Mouse (Mus musculus): Measurements from ENCODE around the gene Idh3a. TPM values are rescaled to one million over a fixed set of nuclear protein-coding genes. Genes with fewer than 3 reads are reported as not detected.

Idh3a gene
- polyA plus RNA-seq, 1 experiment from 2014 or later, result 108 TPM

- Histone ChIP-seq H3K27ac (no peak overlapping the region), H3K36me3 (no peaks in the 10 kb centered on the region), H3K4me3 (no peak overlapping the region), H3K4me1 (replicated peaks) (0 out of 2 replicates have a peak, but pooled peaks cover 3% of the 10 kb centered on the region), H3K27me3 (ENCODE audit: insufficient read depth, poor library complexity, severe bottlenecking) (no peaks in the 10 kb centered on the region), H3K9me3 (no peaks in the 10 kb centered on the region)
- 81% methylated on average over 3 of the region's 3 CpGs for WGBS
- DNase-seq (ENCODE audit: low spot score), result no peak
Observed at GRCm38 (mm10) chr9:54641548-54641947, 55.4 kb downstream of the Idh3a start.

- Histone ChIP-seq H3K9me3 (no peaks in the 10 kb centered on the region), H3K27me3 (ENCODE audit: insufficient read depth, poor library complexity, severe bottlenecking) (no peaks in the 10 kb centered on the region), H3K4me3 (no peak overlapping the region), H3K36me3 (no peaks in the 10 kb centered on the region), H3K4me1 (replicated peaks) (0 out of 2 replicates have a peak, but pooled peaks cover 3% of the 10 kb centered on the region), H3K27ac (no peak overlapping the region)
- no peak for DNase-seq (ENCODE audit: low spot score)
- 88% methylated on average over 2 of the region's 2 CpGs for WGBS
Observed at GRCm38 (mm10) chr9:54642149-54642548, 56.0 kb downstream of the Idh3a start.

- no peaks in the 10 kb centered on the region for H3K27me3 ChIP-seq (ENCODE audit: insufficient read depth, poor library complexity, severe bottlenecking)
- H3K36me3 ChIP-seq, result no peaks in the 10 kb centered on the region
- no peaks in the 10 kb centered on the region for H3K9me3 ChIP-seq
- no peak overlapping the region for H3K27ac ChIP-seq
- 0 out of 2 replicates have a peak, but pooled peaks cover 3% of the 10 kb centered on the region for H3K4me1 ChIP-seq (replicated peaks)
- DNase-seq (ENCODE audit: low spot score), result no peak
- 84% methylated on average over 4 of the region's 4 CpGs for WGBS
- H3K4me3 ChIP-seq, result no peak overlapping the region
Observed at GRCm38 (mm10) chr9:54642556-54642955, 56.4 kb downstream of the Idh3a start.

- no peak for DNase-seq (ENCODE audit: low spot score)
- H3K36me3 ChIP-seq, result no peaks in the 10 kb centered on the region
- no peak overlapping the region for H3K4me3 ChIP-seq
- no peak overlapping the region for H3K27ac ChIP-seq
- WGBS, result 88% methylated on average over 7 of the region's 7 CpGs
- H3K4me1 ChIP-seq (replicated peaks), result 0 out of 2 replicates have a peak, but pooled peaks cover 3% of the 10 kb centered on the region
- no peaks in the 10 kb centered on the region for H3K27me3 ChIP-seq (ENCODE audit: insufficient read depth, poor library complexity, severe bottlenecking)
- H3K9me3 ChIP-seq, result no peaks in the 10 kb centered on the region
Observed at GRCm38 (mm10) chr9:54643179-54643578, 57.0 kb downstream of the Idh3a start.

GRCm38 (mm10) chr9:54645530-54645929, 59.4 kb downstream of the Idh3a start:
- no peaks in the 10 kb centered on the region for H3K9me3 ChIP-seq
- H3K4me3 ChIP-seq, result no peak overlapping the region
- no peaks in the 10 kb centered on the region for H3K27me3 ChIP-seq (ENCODE audit: insufficient read depth, poor library complexity, severe bottlenecking)
- H3K36me3 ChIP-seq, result no peaks in the 10 kb centered on the region
- no peak for DNase-seq (ENCODE audit: low spot score)
- WGBS, result 87% methylated on average over 6 of the region's 6 CpGs
- no peaks in the 10 kb centered on the region for H3K4me1 ChIP-seq (replicated peaks)
- no peak overlapping the region for H3K27ac ChIP-seq

GRCm38 (mm10) chr9:54646252-54646651, 60.1 kb downstream of the Idh3a start:
- no peaks in the 10 kb centered on the region for H3K36me3 ChIP-seq
- H3K27me3 ChIP-seq (ENCODE audit: insufficient read depth, poor library complexity, severe bottlenecking), result no peaks in the 10 kb centered on the region
- no peak overlapping the region for H3K4me3 ChIP-seq
- WGBS, result 81% methylated on average over 9 of the region's 9 CpGs
- DNase-seq (ENCODE audit: low spot score), result no peak
- no peaks in the 10 kb centered on the region for H3K4me1 ChIP-seq (replicated peaks)
- no peaks in the 10 kb centered on the region for H3K9me3 ChIP-seq
- H3K27ac ChIP-seq, result no peak overlapping the region

GRCm38 (mm10) chr9:54647456-54647855, 61.3 kb downstream of the Idh3a start:
- Histone ChIP-seq H3K4me3 (no peak overlapping the region), H3K9me3 (no peaks in the 10 kb centered on the region), H3K4me1 (replicated peaks) (no peaks in the 10 kb centered on the region), H3K27ac (no peak overlapping the region), H3K27me3 (ENCODE audit: insufficient read depth, poor library complexity, severe bottlenecking) (no peaks in the 10 kb centered on the region), H3K36me3 (no peaks in the 10 kb centered on the region)
- WGBS, result 85% methylated on average over 2 of the region's 2 CpGs
- no peak for DNase-seq (ENCODE audit: low spot score)

GRCm38 (mm10) chr9:54649360-54649759, 63.2 kb downstream of the Idh3a start:
- H3K9me3 ChIP-seq, result no peaks in the 10 kb centered on the region
- no peaks in the 10 kb centered on the region for H3K36me3 ChIP-seq
- H3K27ac ChIP-seq, result no peak overlapping the region
- no peak overlapping the region for H3K4me3 ChIP-seq
- no peaks in the 10 kb centered on the region for H3K4me1 ChIP-seq (replicated peaks)
- H3K27me3 ChIP-seq (ENCODE audit: insufficient read depth, poor library complexity, severe bottlenecking), result no peaks in the 10 kb centered on the region
- WGBS, result 90% methylated on average over 1 of the region's 1 CpGs
- DNase-seq (ENCODE audit: low spot score), result no peak

GRCm38 (mm10) chr9:54652778-54653177, 66.6 kb downstream of the Idh3a start:
- H3K36me3 ChIP-seq, result no peaks in the 10 kb centered on the region
- H3K27ac ChIP-seq, result no peak overlapping the region
- H3K4me1 ChIP-seq (replicated peaks), result no peaks in the 10 kb centered on the region
- WGBS, result 89% methylated on average over 2 of the region's 2 CpGs
- H3K27me3 ChIP-seq (ENCODE audit: insufficient read depth, poor library complexity, severe bottlenecking), result no peaks in the 10 kb centered on the region
- no peak overlapping the region for H3K4me3 ChIP-seq
- no peaks in the 10 kb centered on the region for H3K9me3 ChIP-seq
- no peak for DNase-seq (ENCODE audit: low spot score)

Other genes starting within 250 kb of the Idh3a start
- 9.2 and 10.7 TPM in 2 replicates for gene Dmxl2, start 84.7 kb upstream of the Idh3a start, polyA plus RNA-seq (2016; fragmentation: Nextera tagmentation; extraction: Ambion mirVana)
- not detected in 2 replicates for gene Sh2d7, start 47.4 kb upstream of the Idh3a start, polyA plus RNA-seq (2016; fragmentation: Nextera tagmentation; extraction: Ambion mirVana)
- 13.4 and 17.2 TPM in 2 replicates for gene Cib2, start 26.1 kb upstream of the Idh3a start, polyA plus RNA-seq (2016; fragmentation: Nextera tagmentation; extraction: Ambion mirVana)
- gene Acsbg1, start 75.5 kb downstream of the Idh3a start, polyA plus RNA-seq (2016; fragmentation: Nextera tagmentation; extraction: Ambion mirVana), result 7.2 and 8.7 TPM in 2 replicates
- 4.5 and 4.7 TPM in 2 replicates for gene Dnaja4, start 112.5 kb downstream of the Idh3a start, polyA plus RNA-seq (2016; fragmentation: Nextera tagmentation; extraction: Ambion mirVana)
- gene Wdr61, start 148.2 kb downstream of the Idh3a start, polyA plus RNA-seq (2016; fragmentation: Nextera tagmentation; extraction: Ambion mirVana), result 150 and 174 TPM in 2 replicates
- gene Crabp1, start 178.4 kb downstream of the Idh3a start, polyA plus RNA-seq (2016; fragmentation: Nextera tagmentation; extraction: Ambion mirVana), result 1,866 and 1,915 TPM in 2 replicates